Mouse (Mus musculus): Measurements from ENCODE around the gene Tsc2. TPM values are rescaled to one million over a fixed set of nuclear protein-coding genes. Genes with fewer than 3 reads are reported as not detected.

Tsc2 gene
- total and polyA plus RNA-seq, 2 experiments from 2014 or later: 34.4 to 55.4 TPM

GRCm38 (mm10) chr17:24610711-24611110 lies 21.7 kb downstream of the Tsc2 start:
- no peaks in the 10 kb centered on the region for H3K9me3 ChIP-seq (replicated peaks; ENCODE audit: control insufficient read depth, low read length)
- H3K27ac ChIP-seq (ENCODE audit: low read depth): no peak overlapping the region
- H3K9ac ChIP-seq (replicated peaks; ENCODE audit: low read depth, low read length): no peak overlapping the region
- TF ChIP-seq EP300 (IDR thresholded peaks at IDR 0.05; ENCODE audit: low read depth) (no peak), CTCF (IDR thresholded peaks at IDR 0.05; ENCODE audit: low read depth) (no peak)
- no peak overlapping the region for H3K4me2 ChIP-seq (ENCODE audit: low read depth, low read length)
- DNase-seq (ENCODE audit: low spot score): no peak
- H3K4me1 ChIP-seq (ENCODE audit: control insufficient read depth, insufficient read depth): no peaks in the 10 kb centered on the region
- H3K4me3 ChIP-seq (ENCODE audit: low read depth, low read length): no peak overlapping the region
- WGBS: 37% methylated on average over 2 of the region's 2 CpGs
- H3K36me3 ChIP-seq (replicated peaks; ENCODE audit: control insufficient read depth, insufficient read depth, low read length): peaks cover 63% of the 10 kb centered on the region
- ATAC-seq (ENCODE audit: insufficient read depth, low read depth): no peak
- no peaks in the 10 kb centered on the region for H3K27me3 ChIP-seq (ENCODE audit: control insufficient read depth, insufficient read depth, low read length)

GRCm38 (mm10) chr17:24608874-24609273 lies 23.6 kb downstream of the Tsc2 start:
- H3K9me3 ChIP-seq (replicated peaks; ENCODE audit: control insufficient read depth, low read length): no peaks in the 10 kb centered on the region
- WGBS: 81% methylated on average over 8 of the region's 8 CpGs
- peaks cover 61% of the 10 kb centered on the region for H3K36me3 ChIP-seq (replicated peaks; ENCODE audit: control insufficient read depth, insufficient read depth, low read length)
- no peaks in the 10 kb centered on the region for H3K27me3 ChIP-seq (ENCODE audit: control insufficient read depth, insufficient read depth, low read length)
- no peak overlapping the region for H3K27ac ChIP-seq (ENCODE audit: low read depth)
- H3K9ac ChIP-seq (replicated peaks; ENCODE audit: low read depth, low read length): no peak overlapping the region
- no peak overlapping the region for H3K4me3 ChIP-seq (ENCODE audit: low read depth, low read length)
- TF ChIP-seq EP300 (IDR thresholded peaks at IDR 0.05; ENCODE audit: low read depth) (no peak), CTCF (IDR thresholded peaks at IDR 0.05; ENCODE audit: low read depth) (no peak)
- DNase-seq (ENCODE audit: low spot score) (no peak), ATAC-seq (ENCODE audit: insufficient read depth, low read depth) (no peak)
- no peaks in the 10 kb centered on the region for H3K4me1 ChIP-seq (ENCODE audit: control insufficient read depth, insufficient read depth)
- H3K4me2 ChIP-seq (ENCODE audit: low read depth, low read length): no peak overlapping the region

GRCm38 (mm10) chr17:24608370-24608769 lies 24.1 kb downstream of the Tsc2 start:
- Histone ChIP-seq H3K4me3 (ENCODE audit: low read depth, low read length) (no peak overlapping the region), H3K4me1 (ENCODE audit: control insufficient read depth, insufficient read depth) (no peaks in the 10 kb centered on the region), H3K27ac (ENCODE audit: low read depth) (no peak overlapping the region), H3K4me2 (ENCODE audit: low read depth, low read length) (no peak overlapping the region), H3K36me3 (replicated peaks; ENCODE audit: control insufficient read depth, insufficient read depth, low read length) (peaks cover 56% of the 10 kb centered on the region), H3K27me3 (ENCODE audit: control insufficient read depth, insufficient read depth, low read length) (no peaks in the 10 kb centered on the region), H3K9ac (replicated peaks; ENCODE audit: low read depth, low read length) (no peak overlapping the region), H3K9me3 (replicated peaks; ENCODE audit: control insufficient read depth, low read length) (no peaks in the 10 kb centered on the region)
- no peak for ATAC-seq (ENCODE audit: insufficient read depth, low read depth)
- DNase-seq (ENCODE audit: low spot score): no peak
- no peak for TF ChIP-seq EP300 (IDR thresholded peaks at IDR 0.05; ENCODE audit: low read depth)
- 84% methylated on average over 4 of the region's 4 CpGs for WGBS

- H3K4me1 ChIP-seq (ENCODE audit: control insufficient read depth, insufficient read depth): no peaks in the 10 kb centered on the region
- no peak for ATAC-seq (ENCODE audit: insufficient read depth, low read depth)
- no peak for DNase-seq (ENCODE audit: low spot score)
- H3K4me2 ChIP-seq (ENCODE audit: low read depth, low read length): no peak overlapping the region
- no peaks in the 10 kb centered on the region for H3K9me3 ChIP-seq (replicated peaks; ENCODE audit: control insufficient read depth, low read length)
- no peaks in the 10 kb centered on the region for H3K27me3 ChIP-seq (ENCODE audit: control insufficient read depth, insufficient read depth, low read length)
- no peak overlapping the region for H3K27ac ChIP-seq (ENCODE audit: low read depth)
- H3K36me3 ChIP-seq (replicated peaks; ENCODE audit: control insufficient read depth, insufficient read depth, low read length): peaks cover 85% of the 10 kb centered on the region
- no peak overlapping the region for H3K9ac ChIP-seq (replicated peaks; ENCODE audit: low read depth, low read length)
- WGBS: 56% methylated on average over 3 of the region's 3 CpGs
- no peak for TF ChIP-seq EP300 (IDR thresholded peaks at IDR 0.05; ENCODE audit: low read depth)
- no peak for TF ChIP-seq CTCF (IDR thresholded peaks at IDR 0.05; ENCODE audit: low read depth)
- H3K4me3 ChIP-seq (ENCODE audit: low read depth, low read length): no peak overlapping the region
Measured at GRCm38 (mm10) chr17:24604557-24604956, 27.9 kb downstream of the Tsc2 start.

GRCm38 (mm10) chr17:24603961-24604360 lies 28.5 kb downstream of the Tsc2 start:
- TF ChIP-seq EP300 (IDR thresholded peaks at IDR 0.05; ENCODE audit: low read depth): no peak
- TF ChIP-seq CTCF (IDR thresholded peaks at IDR 0.05; ENCODE audit: low read depth): no peak
- WGBS: 86% methylated on average over 8 of the region's 8 CpGs
- H3K4me2 ChIP-seq (ENCODE audit: low read depth, low read length): no peak overlapping the region
- peaks cover 91% of the 10 kb centered on the region for H3K36me3 ChIP-seq (replicated peaks; ENCODE audit: control insufficient read depth, insufficient read depth, low read length)
- H3K9ac ChIP-seq (replicated peaks; ENCODE audit: low read depth, low read length): no peak overlapping the region
- DNase-seq (ENCODE audit: low spot score) (no peak), ATAC-seq (ENCODE audit: insufficient read depth, low read depth) (no peak)
- no peaks in the 10 kb centered on the region for H3K4me1 ChIP-seq (ENCODE audit: control insufficient read depth, insufficient read depth)
- no peak overlapping the region for H3K4me3 ChIP-seq (ENCODE audit: low read depth, low read length)
- H3K27me3 ChIP-seq (ENCODE audit: control insufficient read depth, insufficient read depth, low read length): no peaks in the 10 kb centered on the region
- H3K27ac ChIP-seq (ENCODE audit: low read depth): no peak overlapping the region
- no peaks in the 10 kb centered on the region for H3K9me3 ChIP-seq (replicated peaks; ENCODE audit: control insufficient read depth, low read length)

- Histone ChIP-seq H3K4me1 (ENCODE audit: control insufficient read depth, insufficient read depth) (no peaks in the 10 kb centered on the region), H3K27ac (ENCODE audit: low read depth) (no peak overlapping the region), H3K27me3 (ENCODE audit: control insufficient read depth, insufficient read depth, low read length) (no peaks in the 10 kb centered on the region), H3K4me3 (ENCODE audit: low read depth, low read length) (no peak overlapping the region), H3K9me3 (replicated peaks; ENCODE audit: control insufficient read depth, low read length) (no peaks in the 10 kb centered on the region), H3K36me3 (replicated peaks; ENCODE audit: control insufficient read depth, insufficient read depth, low read length) (peaks cover 91% of the 10 kb centered on the region), H3K4me2 (ENCODE audit: low read depth, low read length) (no peak overlapping the region), H3K9ac (replicated peaks; ENCODE audit: low read depth, low read length) (no peak overlapping the region)
- 89% methylated on average over 3 of the region's 4 CpGs for WGBS
- DNase-seq (ENCODE audit: low spot score) (no peak), ATAC-seq (ENCODE audit: insufficient read depth, low read depth) (no peak)
- TF ChIP-seq CTCF (IDR thresholded peaks at IDR 0.05; ENCODE audit: low read depth) (no peak), EP300 (IDR thresholded peaks at IDR 0.05; ENCODE audit: low read depth) (no peak)
Measured at GRCm38 (mm10) chr17:24600502-24600901, 31.9 kb downstream of the Tsc2 start.
